Mouse (Mus musculus): ENCODE measurements at regions not wholly inside any gene's neighbourhood (a gene's known extent, or its start where the extent isn't known, plus 50 kb on each side); places are given as distances from the start of the nearest gene placed in this dataset.
A peak's percentile ranks its signal among the peaks of the same experiment; 100 is the strongest.

DNA sequence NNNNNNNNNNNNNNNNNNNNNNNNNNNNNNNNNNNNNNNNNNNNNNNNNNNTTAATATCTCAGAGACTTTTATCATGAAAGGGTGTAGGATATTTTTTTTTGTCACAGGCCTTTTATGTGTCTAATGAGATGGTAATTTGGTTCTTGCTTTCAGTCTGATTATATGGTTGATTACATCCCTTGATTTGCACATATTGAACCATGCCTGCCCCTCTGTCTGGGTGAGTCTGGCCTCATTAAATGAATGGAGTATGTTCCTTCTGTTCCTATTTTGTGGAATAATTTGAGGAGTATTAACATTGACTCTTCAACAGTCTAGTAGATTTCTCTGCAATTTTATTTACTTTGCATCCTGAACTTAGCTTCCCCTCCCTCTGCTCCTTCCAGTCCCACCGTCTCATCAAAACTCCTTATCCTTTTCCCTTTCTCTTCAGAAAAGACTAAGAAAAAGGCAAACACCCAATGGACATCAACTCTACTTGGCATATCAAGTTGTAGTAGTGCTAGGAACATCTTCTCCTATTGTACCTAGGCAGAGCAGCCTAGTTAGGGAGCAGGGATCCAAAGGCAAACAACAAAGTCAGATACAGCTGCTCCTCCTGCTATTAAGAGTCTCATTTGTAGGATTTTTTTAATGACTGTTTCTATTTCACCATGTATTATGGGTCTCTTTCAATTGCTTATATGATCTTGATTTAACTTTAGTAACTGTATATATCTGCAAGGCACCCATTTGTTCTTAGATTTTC, 1185.0 kb upstream of the Cdh7 start:
- no peak for DNase-seq (ENCODE audit: inconsistent age in 2 of 2, low spot score in 1 of 2)

GRCm38 (mm10) chr1:108800101-108800500, 1182.1 kb upstream of the Cdh7 start:
- no peak for DNase-seq (ENCODE audit: inconsistent age in 2 of 2, low spot score in 1 of 2)

- DNase-seq (ENCODE audit: inconsistent age in 2 of 2, low spot score in 1 of 2): peak in 1 of 2 experiments; percentile 23
These were observed 1155.0 kb upstream of the Cdh7 start for GRCm38 (mm10) chr1:108827238-108827637.
